Mouse (Mus musculus) midbrain, embryonic 15.5 days (tissue): ENCODE measurements around the gene Osbpl10. TPM values are rescaled to one million over a fixed set of nuclear protein-coding genes. Genes with fewer than 3 reads are reported as not detected.

Experiments used
- ATAC-seq: fragments of 200-750 bp; cut with Nextera tagmentation; replicated peaks from 2 replicates; pipeline ENCODE4 v1.8.0; 2017; ENCODE audit warnings: moderate TSS enrichment
- H3K27ac ChIP-seq: fragments of 300-500 bp; sonication (generic); 2 replicates; pipeline ENCODE4 v1.5.1; 2015; ENCODE audit warnings: mild to moderate bottlenecking, inconsistent platforms
- H3K27me3 ChIP-seq: fragments of 300-500 bp; sonication (generic); replicated peaks from 2 replicates; pipeline ENCODE4 v1.6.1; 2015; ENCODE audit warnings: inconsistent platforms
- H3K36me3 ChIP-seq: fragments of 300-500 bp; sonication (generic); replicated peaks from 2 replicates; pipeline ENCODE4 v1.6.1; 2015; ENCODE audit warnings: inconsistent platforms
- H3K4me1 ChIP-seq: fragments of 300-500 bp; sonication (generic); 2 replicates; pipeline ENCODE4 v1.6.1; 2015; ENCODE audit warnings: inconsistent platforms
- H3K4me2 ChIP-seq: fragments of 300-500 bp; sonication (generic); 2 replicates; pipeline ENCODE4 v1.6.1; 2015; ENCODE audit warnings: inconsistent platforms, mild to moderate bottlenecking, moderate library complexity
- H3K4me3 ChIP-seq: fragments of 300-500 bp; sonication (generic); 2 replicates; pipeline ENCODE4 v1.5.1; 2015; ENCODE audit warnings: mild to moderate bottlenecking, inconsistent platforms
- H3K9ac ChIP-seq: fragments of 300-500 bp; sonication (generic); 2 replicates; pipeline ENCODE4 v1.6.1; 2015; ENCODE audit warnings: mild to moderate bottlenecking, inconsistent platforms
- H3K9me3 ChIP-seq: fragments of 300-500 bp; sonication (generic); 2 replicates; pipeline ENCODE4 v1.6.1; 2016; ENCODE audit warnings: inconsistent platforms
- WGBS: fragments of 180-500 bp; shearing (Covaris S2); methylation state at CpG from one replicate; pipeline ENCODE4 v1.1.7; 2015; ENCODE audit warnings: mixed read lengths; 5-methylcytosine and 5-hydroxymethylcytosine counted together
- polyA plus RNA-seq: library from polyadenylated mRNA; unstranded; fragments of >200 nt; fragmentation: Nextera tagmentation; extraction: Ambion mirVana; gene quantifications from 2 replicates; pipeline ENCODE4 v1.2.1, GENCODE M21; 2015

Osbpl10 gene
- polyA plus RNA-seq, 1 experiment from 2014 or later, result 2.8 TPM

DNA sequence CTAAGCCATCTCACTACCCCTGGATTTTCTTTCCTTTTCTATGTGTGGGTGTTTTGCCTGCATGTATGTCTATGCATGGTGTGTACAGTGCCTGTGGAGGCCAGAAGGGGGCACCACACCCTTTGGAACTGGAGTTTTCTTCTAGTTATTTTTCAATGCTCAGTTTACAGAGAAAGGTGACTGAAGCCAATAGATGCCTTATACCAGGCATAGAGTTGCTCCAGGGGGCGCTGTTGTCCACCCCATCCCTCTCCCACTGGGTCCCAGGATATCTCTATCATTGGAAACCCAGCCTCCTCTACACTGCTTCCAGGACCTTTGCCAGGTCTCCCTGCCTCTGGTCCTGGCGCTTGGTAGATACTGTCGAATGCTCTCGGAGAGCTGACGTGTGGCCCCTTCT lies 184.7 kb downstream of the Osbpl10 start:
- 0 out of 2 replicates have a peak, but pooled peaks have one; percentile 37 for ATAC-seq
- no peak overlapping the region for H3K4me3 ChIP-seq
- no peak overlapping the region for H3K9ac ChIP-seq
- no peaks in the 10 kb centered on the region for H3K27me3 ChIP-seq
- WGBS, result 61% methylated on average over 5 of the region's 5 CpGs
- no peaks in the 10 kb centered on the region for H3K9me3 ChIP-seq
- H3K4me1 ChIP-seq, result no peaks in the 10 kb centered on the region
- no peaks in the 10 kb centered on the region for H3K36me3 ChIP-seq
- no peak overlapping the region for H3K27ac ChIP-seq
- no peak overlapping the region for H3K4me2 ChIP-seq

DNA sequence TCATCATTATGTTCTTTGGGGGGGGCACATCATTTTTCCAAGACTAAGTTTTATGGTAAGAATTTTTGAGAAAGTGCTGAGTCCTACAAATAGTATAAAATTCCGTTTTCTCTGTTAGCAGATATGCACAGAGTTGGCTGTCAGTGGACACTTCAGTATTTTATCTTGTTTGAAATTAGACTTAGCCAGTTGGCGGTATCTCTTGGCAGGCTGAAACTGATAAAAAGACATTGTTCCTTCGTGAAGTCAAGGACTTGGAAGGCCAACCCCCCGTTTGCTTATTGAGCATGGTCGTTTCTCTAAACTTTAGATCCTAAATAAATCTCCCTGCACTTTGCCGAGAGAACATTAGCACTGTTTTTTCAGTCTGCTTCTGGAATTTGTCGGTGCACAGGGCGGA lies 185.3 kb downstream of the Osbpl10 start:
- Histone ChIP-seq H3K4me3 (no peak overlapping the region), H3K4me2 (no peak overlapping the region), H3K27ac (no peak overlapping the region), H3K9ac (no peak overlapping the region), H3K36me3 (no peaks in the 10 kb centered on the region), H3K27me3 (no peaks in the 10 kb centered on the region), H3K4me1 (no peaks in the 10 kb centered on the region), H3K9me3 (no peaks in the 10 kb centered on the region)
- no peak for ATAC-seq
- 70% methylated on average over 8 of the region's 8 CpGs for WGBS

DNA sequence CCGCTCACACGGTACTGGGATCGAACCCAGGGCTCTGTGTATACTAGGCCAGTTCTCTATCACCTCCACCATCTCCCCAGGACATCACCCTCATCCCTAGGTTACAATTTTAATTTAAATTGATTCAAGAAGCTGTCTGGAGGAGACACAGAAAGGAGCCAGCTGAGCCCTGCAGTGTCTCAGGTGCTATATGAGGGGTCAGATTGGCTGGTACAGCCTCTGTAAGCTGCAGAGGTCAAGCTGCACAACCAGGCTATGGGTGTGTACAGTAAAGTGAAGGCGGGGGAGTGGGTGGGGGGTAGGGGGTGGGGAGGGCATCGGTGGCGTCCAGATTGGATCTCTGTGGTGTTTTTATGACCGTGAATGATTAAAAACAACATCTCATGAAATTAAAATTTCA lies 186.0 kb downstream of the Osbpl10 start:
- H3K36me3 ChIP-seq, result no peaks in the 10 kb centered on the region
- no peaks in the 10 kb centered on the region for H3K9me3 ChIP-seq
- H3K9ac ChIP-seq, result no peak overlapping the region
- WGBS, result 80% methylated on average over 7 of the region's 7 CpGs
- no peak overlapping the region for H3K4me2 ChIP-seq
- no peaks in the 10 kb centered on the region for H3K27me3 ChIP-seq
- no peak overlapping the region for H3K4me3 ChIP-seq
- no peak for ATAC-seq
- H3K4me1 ChIP-seq, result no peaks in the 10 kb centered on the region
- H3K27ac ChIP-seq, result no peak overlapping the region

DNA sequence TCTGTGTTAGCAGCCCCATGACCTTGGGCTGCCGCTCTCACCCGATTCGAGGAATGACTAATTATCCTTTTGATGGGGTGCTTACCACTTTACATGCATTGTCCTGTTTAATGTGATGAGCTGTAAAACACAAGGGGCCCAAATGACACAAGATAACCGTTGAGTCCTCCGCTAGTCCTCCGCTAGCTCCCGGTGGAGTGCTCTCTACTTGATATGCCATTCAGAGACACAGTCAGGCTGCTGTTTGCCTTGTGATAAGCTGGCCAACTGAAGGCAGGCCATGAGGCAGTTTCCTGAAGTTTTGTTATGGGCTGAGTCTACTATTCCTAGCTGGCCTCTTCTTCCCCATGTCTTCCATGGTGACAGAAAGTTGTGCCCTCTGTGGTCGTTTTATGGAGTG lies 187.6 kb downstream of the Osbpl10 start:
- Histone ChIP-seq H3K9me3 (no peaks in the 10 kb centered on the region), H3K4me1 (no peaks in the 10 kb centered on the region), H3K36me3 (no peaks in the 10 kb centered on the region), H3K4me3 (no peak overlapping the region), H3K27ac (no peak overlapping the region), H3K27me3 (no peaks in the 10 kb centered on the region), H3K9ac (no peak overlapping the region), H3K4me2 (no peak overlapping the region)
- WGBS, result 75% methylated on average over 8 of the region's 8 CpGs
- ATAC-seq, result no peak

DNA sequence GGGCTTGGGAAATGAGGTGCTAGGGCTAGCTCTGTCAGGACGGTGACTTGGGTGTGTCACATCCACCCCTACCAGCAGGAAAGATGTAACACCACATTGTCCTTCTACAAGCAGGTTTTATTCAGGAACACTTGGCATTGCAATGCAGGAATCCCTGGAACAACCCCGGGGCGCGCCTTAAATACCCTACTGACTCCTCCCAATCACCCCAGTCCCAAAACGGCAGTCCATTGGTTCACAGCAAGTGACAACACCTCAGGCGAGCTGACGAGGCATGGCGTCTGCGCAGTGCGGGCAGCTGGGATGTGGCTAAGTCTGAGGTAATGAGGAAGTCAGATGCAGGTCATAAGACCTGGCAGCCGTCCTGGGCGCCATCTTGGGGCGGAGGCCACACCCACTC lies 191.2 kb downstream of the Osbpl10 start:
- no peaks in the 10 kb centered on the region for H3K4me1 ChIP-seq
- no peaks in the 10 kb centered on the region for H3K9me3 ChIP-seq
- 94% methylated on average over 13 of the region's 13 CpGs for WGBS
- H3K4me2 ChIP-seq, result no peak overlapping the region
- H3K27me3 ChIP-seq, result no peaks in the 10 kb centered on the region
- no peak overlapping the region for H3K4me3 ChIP-seq
- ATAC-seq, result no peak
- no peak overlapping the region for H3K9ac ChIP-seq
- H3K36me3 ChIP-seq, result no peaks in the 10 kb centered on the region
- no peak overlapping the region for H3K27ac ChIP-seq

DNA sequence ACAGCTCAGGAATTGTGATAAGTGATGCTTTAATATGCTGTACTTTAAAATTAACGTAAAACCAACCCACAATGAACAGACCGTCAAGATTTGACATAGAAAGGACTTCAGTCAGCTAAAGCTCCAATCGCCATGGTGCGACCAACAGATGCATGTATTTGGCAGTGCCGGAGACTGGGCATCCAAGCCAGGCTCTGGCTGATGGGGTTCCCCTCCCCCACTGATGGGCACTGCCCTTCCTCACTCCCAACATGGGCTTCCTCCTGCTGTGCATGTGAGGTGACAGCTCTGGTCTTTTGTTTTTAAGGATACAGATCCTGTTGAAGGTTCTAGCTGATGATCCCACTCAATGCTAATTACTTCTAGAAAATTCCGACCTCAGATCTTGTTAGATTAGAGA lies 193.7 kb downstream of the Osbpl10 start:
- Histone ChIP-seq H3K27me3 (no peaks in the 10 kb centered on the region), H3K9me3 (no peaks in the 10 kb centered on the region), H3K4me3 (no peak overlapping the region), H3K36me3 (no peaks in the 10 kb centered on the region), H3K9ac (no peak overlapping the region), H3K4me2 (no peak overlapping the region), H3K27ac (no peak overlapping the region), H3K4me1 (no peaks in the 10 kb centered on the region)
- no peak for ATAC-seq
- WGBS, result 88% methylated on average over 6 of the region's 6 CpGs

DNA sequence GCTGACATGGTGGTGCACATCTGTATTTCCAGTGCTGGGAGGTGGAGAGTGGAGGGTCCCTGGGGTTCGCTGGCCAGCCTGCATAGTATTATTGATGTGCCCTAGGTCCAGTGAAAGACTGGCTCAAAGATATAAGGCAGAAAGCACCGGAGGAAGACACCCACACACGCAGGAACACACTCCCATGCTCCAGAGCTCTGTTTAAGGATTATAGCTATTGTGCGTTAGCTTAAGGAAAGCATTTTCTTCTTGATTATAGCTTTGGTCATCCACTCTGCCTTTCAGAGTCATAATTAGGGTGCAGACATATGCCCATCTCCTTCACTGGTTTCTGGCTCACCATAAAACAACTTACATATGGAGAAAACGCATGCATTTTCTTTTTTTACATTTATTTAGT lies 200.8 kb downstream of the Osbpl10 start:
- Histone ChIP-seq H3K4me2 (no peak overlapping the region), H3K27me3 (no peaks in the 10 kb centered on the region), H3K36me3 (no peaks in the 10 kb centered on the region), H3K4me3 (no peak overlapping the region), H3K4me1 (no peaks in the 10 kb centered on the region), H3K27ac (no peak overlapping the region), H3K9me3 (no peaks in the 10 kb centered on the region), H3K9ac (no peak overlapping the region)
- WGBS, result 84% methylated on average over 5 of the region's 5 CpGs
- ATAC-seq, result no peak

DNA sequence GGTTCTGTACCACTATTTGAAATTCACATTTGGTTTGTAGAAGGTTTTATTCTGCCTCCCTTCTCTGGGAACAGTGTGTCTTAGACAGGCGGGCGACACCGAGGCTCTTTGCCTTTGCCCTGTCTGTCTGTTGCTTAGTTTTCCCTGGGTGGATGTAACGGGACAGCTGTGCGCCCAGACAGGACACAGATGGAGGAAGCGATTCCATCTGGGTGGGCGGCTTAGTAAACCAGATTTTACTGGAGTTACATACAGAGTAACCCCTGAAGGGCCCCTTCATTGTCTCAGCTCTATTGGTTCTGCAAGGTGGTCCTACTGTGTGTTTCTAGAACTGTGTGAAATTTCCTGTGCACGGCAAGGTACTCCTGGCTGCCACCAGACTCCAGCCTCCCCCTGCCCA lies 201.6 kb downstream of the Osbpl10 start:
- H3K4me3 ChIP-seq, result no peak overlapping the region
- H3K4me2 ChIP-seq, result no peak overlapping the region
- H3K9ac ChIP-seq, result no peak overlapping the region
- H3K9me3 ChIP-seq, result no peaks in the 10 kb centered on the region
- no peaks in the 10 kb centered on the region for H3K4me1 ChIP-seq
- H3K27ac ChIP-seq, result no peak overlapping the region
- no peaks in the 10 kb centered on the region for H3K36me3 ChIP-seq
- no peak for ATAC-seq
- no peaks in the 10 kb centered on the region for H3K27me3 ChIP-seq
- WGBS, result 59% methylated on average over 8 of the region's 8 CpGs

DNA sequence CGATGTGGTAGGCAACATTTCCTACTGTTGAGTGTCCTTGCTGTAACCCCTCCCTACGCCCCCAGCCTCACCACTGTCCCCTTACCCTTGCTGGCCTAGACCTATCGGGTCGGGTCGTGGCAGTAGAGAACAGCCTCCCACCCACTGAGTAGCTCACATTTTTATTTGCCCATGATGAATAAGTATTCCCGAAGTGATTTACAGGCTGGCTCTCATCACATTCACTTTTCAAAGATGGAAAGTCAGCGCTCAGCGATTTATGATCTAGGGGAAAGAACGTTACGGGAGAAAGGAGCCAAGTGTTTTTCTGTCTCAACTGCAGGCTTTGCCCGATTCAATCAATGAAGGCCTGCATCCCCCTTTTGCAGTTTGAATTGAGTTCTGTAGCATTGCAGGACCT lies 208.0 kb downstream of the Osbpl10 start:
- 77% methylated on average over 11 of the region's 11 CpGs for WGBS
- no peaks in the 10 kb centered on the region for H3K36me3 ChIP-seq

DNA sequence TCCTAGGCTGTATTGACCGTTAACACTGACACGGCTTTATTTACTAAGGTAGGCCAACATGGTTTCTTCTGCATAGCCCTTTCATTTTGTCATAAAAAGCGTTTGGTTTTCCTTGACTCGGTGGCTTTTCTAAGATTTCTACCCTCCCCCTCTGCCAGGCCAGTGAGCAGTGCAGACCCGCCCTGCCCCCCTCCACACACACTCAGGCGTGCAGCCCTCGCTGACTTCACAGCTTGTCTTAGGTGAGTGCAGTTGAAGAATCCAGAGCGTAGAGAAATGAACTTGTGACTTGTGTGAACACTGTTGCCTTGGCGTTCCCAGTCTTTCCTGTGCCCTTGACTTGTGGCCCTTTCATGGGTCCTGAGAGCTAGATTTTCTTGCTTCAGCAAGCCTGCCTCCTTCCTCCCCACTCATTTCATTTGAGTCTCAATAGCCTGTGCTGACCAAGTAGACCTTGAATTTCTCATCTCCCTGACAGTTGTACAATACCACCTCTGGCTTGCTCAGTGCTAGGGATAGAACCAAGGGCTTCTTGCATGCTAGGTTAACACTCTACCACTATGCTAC lies 212.1 kb downstream of the Osbpl10 start:
- no peak overlapping the region for H3K9ac ChIP-seq
- 82% methylated on average over 9 of the region's 9 CpGs for WGBS
- no peak overlapping the region for H3K27ac ChIP-seq
- H3K4me3 ChIP-seq, result no peak overlapping the region
- no peak overlapping the region for H3K4me2 ChIP-seq
- no peaks in the 10 kb centered on the region for H3K9me3 ChIP-seq
- no peaks in the 10 kb centered on the region for H3K4me1 ChIP-seq
- H3K36me3 ChIP-seq, result no peaks in the 10 kb centered on the region
- ATAC-seq, result no peak
- H3K27me3 ChIP-seq, result no peaks in the 10 kb centered on the region

More for the DNA sequence above, 208.0 kb downstream of the Osbpl10 start:
- H3K4me2 ChIP-seq, result no peak overlapping the region
- H3K4me1 ChIP-seq, result no peaks in the 10 kb centered on the region
- H3K9me3 ChIP-seq, result no peaks in the 10 kb centered on the region
- H3K4me3 ChIP-seq, result no peak overlapping the region
- no peak for ATAC-seq
- no peak overlapping the region for H3K27ac ChIP-seq
- H3K27me3 ChIP-seq, result no peaks in the 10 kb centered on the region
- H3K9ac ChIP-seq, result no peak overlapping the region

DNA sequence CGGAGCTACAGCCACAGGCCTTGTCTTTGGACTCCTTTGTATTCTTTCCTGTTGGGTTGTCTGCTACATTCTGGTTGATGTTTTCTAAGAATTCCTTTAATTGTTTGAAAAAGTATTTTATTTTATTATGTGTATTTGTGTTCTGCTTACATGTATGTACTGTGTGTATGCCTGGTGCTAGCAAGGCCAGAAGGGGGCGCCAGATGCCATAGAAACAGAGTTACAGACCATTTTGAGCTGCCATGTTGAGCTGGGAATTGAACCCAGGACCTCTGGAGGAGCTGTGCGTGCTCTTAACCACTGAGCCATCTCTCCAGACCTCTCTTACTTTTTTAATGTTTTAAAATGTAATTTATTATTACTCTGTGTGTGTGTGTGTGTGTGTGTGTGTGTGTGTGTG lies 214.5 kb downstream of the Osbpl10 start:
- Histone ChIP-seq H3K4me1 (no peaks in the 10 kb centered on the region), H3K27ac (no peak overlapping the region), H3K9me3 (no peaks in the 10 kb centered on the region), H3K36me3 (no peaks in the 10 kb centered on the region), H3K27me3 (no peaks in the 10 kb centered on the region), H3K9ac (no peak overlapping the region), H3K4me2 (no peak overlapping the region), H3K4me3 (no peak overlapping the region)
- 79% methylated on average over 3 of the region's 3 CpGs for WGBS
- no peak for ATAC-seq

DNA sequence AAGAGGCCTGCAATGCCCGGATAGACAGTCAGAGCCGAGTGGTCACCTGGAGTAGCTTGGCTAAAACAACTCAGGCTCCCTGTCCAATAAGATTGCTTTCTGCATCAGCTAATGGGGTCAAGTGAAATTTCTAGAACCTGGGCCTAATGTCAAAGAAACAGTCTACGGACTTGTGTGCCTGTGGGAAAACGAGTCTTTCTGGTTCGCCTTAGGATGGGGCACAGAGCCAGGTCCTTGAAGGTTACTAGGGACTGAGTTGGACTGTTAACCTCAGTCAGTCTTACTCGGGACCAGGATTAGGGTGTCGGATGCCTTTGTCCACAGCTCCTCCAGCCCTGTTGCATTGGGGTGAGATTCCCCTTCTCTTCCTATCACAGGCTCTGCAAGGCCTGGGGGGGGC lies 218.7 kb downstream of the Osbpl10 start:
- H3K9me3 ChIP-seq, result no peaks in the 10 kb centered on the region
- WGBS, result 78% methylated on average over 7 of the region's 7 CpGs
- H3K4me2 ChIP-seq, result no peak overlapping the region
- no peaks in the 10 kb centered on the region for H3K36me3 ChIP-seq
- no peak for ATAC-seq
- no peak overlapping the region for H3K4me3 ChIP-seq
- H3K27ac ChIP-seq, result no peak overlapping the region
- H3K27me3 ChIP-seq, result no peaks in the 10 kb centered on the region
- H3K9ac ChIP-seq, result no peak overlapping the region
- H3K4me1 ChIP-seq, result no peaks in the 10 kb centered on the region

DNA sequence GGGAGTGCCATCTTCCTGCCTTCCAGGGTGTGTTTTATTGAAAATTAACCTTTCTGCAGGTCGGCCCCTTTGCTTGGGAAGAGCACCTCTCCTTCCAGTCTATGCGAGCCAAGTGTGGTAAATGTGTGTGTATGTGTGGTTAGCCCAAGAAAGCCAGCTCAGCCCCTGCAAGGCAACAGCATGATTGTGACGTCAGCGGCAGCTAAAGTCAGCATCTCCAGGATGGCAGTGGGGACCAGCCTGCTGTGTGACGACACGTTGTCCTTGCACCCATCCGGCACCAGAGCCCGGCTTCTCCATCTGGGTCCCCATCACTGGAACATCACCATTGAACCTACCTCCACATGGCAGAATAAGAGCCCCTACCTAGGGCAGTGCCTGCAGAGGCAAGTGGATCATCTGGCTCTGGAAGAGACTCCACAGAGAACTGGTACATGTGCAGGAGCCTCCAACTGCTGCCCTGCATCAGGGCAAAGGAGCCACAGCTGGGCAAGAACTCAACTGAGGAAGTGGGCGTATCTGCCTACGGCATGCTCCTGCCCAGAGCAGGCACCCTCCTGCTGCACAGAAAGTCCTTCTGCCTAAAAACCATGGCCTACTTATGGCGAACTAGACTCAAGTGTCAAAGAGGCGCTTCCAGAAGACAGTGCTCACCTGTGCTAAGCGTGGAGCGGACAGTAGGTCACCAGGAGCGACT lies 221.9 kb downstream of the Osbpl10 start:
- H3K27me3 ChIP-seq, result no peaks in the 10 kb centered on the region
- 95% methylated on average over 15 of the region's 15 CpGs for WGBS
- no peak overlapping the region for H3K4me3 ChIP-seq
- ATAC-seq, result no peak
- H3K9ac ChIP-seq, result no peak overlapping the region
- no peak overlapping the region for H3K27ac ChIP-seq
- H3K36me3 ChIP-seq, result no peaks in the 10 kb centered on the region
- H3K4me1 ChIP-seq, result no peaks in the 10 kb centered on the region
- no peaks in the 10 kb centered on the region for H3K9me3 ChIP-seq
- H3K4me2 ChIP-seq, result no peak overlapping the region
